Mouse (Mus musculus) kidney, adult 18-20 months (tissue): ENCODE results near the gene Sash1.

ENCODE experiments used
- DNase-seq: peaks from one replicate; pipeline ENCODE4 v3.0.0; 2021

Gene Sash1

GRCm38 (mm10) chr10:8885630-8886527 is at the start of gene Sash1:
TSS of gene Sash1 (minus strand) at chr10:8886070.
- peak; percentile 94 for DNase-seq

- no peak for DNase-seq
These were observed 49.7 kb upstream of the Sash1 start for GRCm38 (mm10) chr10:8935601-8936000.

- no peak for DNase-seq
These were observed 47.8 kb upstream of the Sash1 start for GRCm38 (mm10) chr10:8933451-8934372.

- DNase-seq: no peak
These were observed 45.8 kb upstream of the Sash1 start for GRCm38 (mm10) chr10:8931548-8932240.

GRCm38 (mm10) chr10:8930672-8931071 is 44.8 kb upstream of the Sash1 start:
- no peak for DNase-seq

- no peak for DNase-seq
These were observed 43.1 kb upstream of the Sash1 start for GRCm38 (mm10) chr10:8928775-8929647.

- DNase-seq: no peak
These were observed 42.4 kb upstream of the Sash1 start for GRCm38 (mm10) chr10:8928261-8928660.

GRCm38 (mm10) chr10:8926906-8927305 is 41.0 kb upstream of the Sash1 start:
- DNase-seq: no peak

- no peak for DNase-seq
These were observed 40.4 kb upstream of the Sash1 start for GRCm38 (mm10) chr10:8926295-8926694.

GRCm38 (mm10) chr10:8925299-8925698 is 39.4 kb upstream of the Sash1 start:
- no peak for DNase-seq

GRCm38 (mm10) chr10:8921098-8921693 is 35.3 kb upstream of the Sash1 start:
- no peak for DNase-seq

- DNase-seq: no peak
These were observed 31.9 kb upstream of the Sash1 start for GRCm38 (mm10) chr10:8917798-8918197.

- no peak for DNase-seq
These were observed 31.5 kb upstream of the Sash1 start for GRCm38 (mm10) chr10:8917350-8917749.

- DNase-seq: no peak
These were observed 29.9 kb upstream of the Sash1 start for GRCm38 (mm10) chr10:8915755-8916154.

- no peak for DNase-seq
These were observed 28.0 kb upstream of the Sash1 start for GRCm38 (mm10) chr10:8913904-8914303.

- peak; percentile 28 for DNase-seq
These were observed 26.9 kb upstream of the Sash1 start for GRCm38 (mm10) chr10:8912706-8913275.

- no peak for DNase-seq
These were observed 26.3 kb upstream of the Sash1 start for GRCm38 (mm10) chr10:8912213-8912612.

GRCm38 (mm10) chr10:8910237-8910990 is 24.5 kb upstream of the Sash1 start:
- DNase-seq: no peak

GRCm38 (mm10) chr10:8903086-8903485 is 17.2 kb upstream of the Sash1 start:
- no peak for DNase-seq

- DNase-seq: no peak
These were observed 16.5 kb upstream of the Sash1 start for GRCm38 (mm10) chr10:8902412-8902811.
